Mouse (Mus musculus) embryonic facial prominence, embryonic 15.5 days (tissue): ENCODE measurements around the gene Blvra. TPM values are rescaled to one million over a fixed set of nuclear protein-coding genes. Genes with fewer than 3 reads are reported as not detected.
"Not testable (repeated sequence)": the region's sequence is repeated elsewhere in the genome, so short reads cannot be mapped to it uniquely, and the experiment has no call there.

Experiments used
- ATAC-seq: fragments of 200-750 bp; cut with Nextera tagmentation; 2 replicates; pipeline ENCODE4 v1.8.0; 2017; ENCODE audit warnings: low read depth, moderate TSS enrichment; ENCODE audit not compliant: insufficient number of reproducible peaks, low FRiP score, low TSS enrichment
- H3K27ac ChIP-seq: fragments of 300-500 bp; sonication (generic); replicated peaks from 2 replicates; pipeline ENCODE4 v1.5.1; 2015; ENCODE audit warnings: mild to moderate bottlenecking, inconsistent platforms
- H3K27me3 ChIP-seq: fragments of 300-500 bp; sonication (generic); 2 replicates; pipeline ENCODE4 v1.6.1; 2015; ENCODE audit warnings: inconsistent platforms
- H3K36me3 ChIP-seq: fragments of 300-500 bp; sonication (generic); 2 replicates; pipeline ENCODE4 v1.6.1; 2015; ENCODE audit warnings: mild to moderate bottlenecking, inconsistent platforms
- H3K4me1 ChIP-seq: fragments of 300-500 bp; sonication (generic); 2 replicates; pipeline ENCODE4 v1.6.1; 2015; ENCODE audit warnings: inconsistent platforms
- H3K4me2 ChIP-seq: fragments of 300-500 bp; sonication (generic); replicated peaks from 2 replicates; pipeline ENCODE4 v1.6.1; 2015; ENCODE audit warnings: mild to moderate bottlenecking, inconsistent platforms
- H3K4me3 ChIP-seq: fragments of 300-500 bp; sonication (generic); replicated peaks from 2 replicates; pipeline ENCODE4 v1.5.1; 2015; ENCODE audit warnings: mild to moderate bottlenecking, inconsistent platforms
- H3K9ac ChIP-seq: fragments of 300-500 bp; sonication (generic); 2 replicates; pipeline ENCODE4 v1.6.1; 2015; ENCODE audit warnings: inconsistent platforms
- H3K9me3 ChIP-seq: fragments of 300-500 bp; sonication (generic); replicated peaks from 2 replicates; pipeline ENCODE4 v1.6.1; 2016; ENCODE audit warnings: inconsistent platforms
- WGBS: fragments of 180-500 bp; shearing (Covaris S2); methylation state at CpG from one replicate; pipeline ENCODE4 v1.1.7; 2015; 5-methylcytosine and 5-hydroxymethylcytosine counted together
- polyA plus RNA-seq: library from polyadenylated mRNA; unstranded; fragments of >200 nt; fragmentation: Nextera tagmentation; extraction: Ambion mirVana; gene quantifications from 2 replicates; pipeline ENCODE4 v1.2.1, GENCODE M21; 2015

The Blvra gene
- 54.7 and 55.4 TPM in 2 replicates for polyA plus RNA-seq

DNA sequence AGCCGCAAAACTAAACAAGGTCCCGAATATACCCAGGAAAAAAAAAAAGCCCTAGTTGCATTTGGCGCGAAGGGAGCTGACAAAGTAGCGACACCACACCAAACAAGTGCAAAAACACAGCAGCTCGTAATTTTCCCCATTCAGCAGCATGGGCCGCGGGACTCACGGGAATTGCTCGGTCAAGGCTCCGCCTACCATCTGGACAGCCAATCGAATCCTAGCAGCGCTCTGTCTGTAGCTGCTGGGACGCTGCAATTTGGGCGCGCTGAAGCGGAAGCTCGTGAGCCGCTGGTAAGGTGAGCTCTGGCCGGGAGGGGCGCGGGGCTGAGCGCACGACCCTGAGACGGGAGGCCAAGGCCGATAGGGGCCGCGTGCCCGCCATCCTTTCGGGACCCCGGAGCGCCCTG lies at the start of gene Blvra:
TSS of gene Blvra (plus strand) at position 231 of the 407 bp plus-strand sequence.
- Histone ChIP-seq H3K4me3 (peak within 1 kb of the TSS; percentile 80), H3K9ac (peak within 1 kb of the TSS; percentile 59), H3K27ac (peak within 1 kb of the TSS; percentile 71), H3K9me3 (no peaks in the 10 kb centered on the region), H3K4me2 (peak within 1 kb of the TSS; percentile 60), H3K27me3 (no peaks in the 10 kb centered on the region), H3K4me1 (peaks cover 13% of the 10 kb centered on the region), H3K36me3 (peaks cover 15% of the 10 kb centered on the region)
- ATAC-seq, result peak; percentile 98
- WGBS, result under 1% methylated on average over 32 of the region's 32 CpGs

DNA sequence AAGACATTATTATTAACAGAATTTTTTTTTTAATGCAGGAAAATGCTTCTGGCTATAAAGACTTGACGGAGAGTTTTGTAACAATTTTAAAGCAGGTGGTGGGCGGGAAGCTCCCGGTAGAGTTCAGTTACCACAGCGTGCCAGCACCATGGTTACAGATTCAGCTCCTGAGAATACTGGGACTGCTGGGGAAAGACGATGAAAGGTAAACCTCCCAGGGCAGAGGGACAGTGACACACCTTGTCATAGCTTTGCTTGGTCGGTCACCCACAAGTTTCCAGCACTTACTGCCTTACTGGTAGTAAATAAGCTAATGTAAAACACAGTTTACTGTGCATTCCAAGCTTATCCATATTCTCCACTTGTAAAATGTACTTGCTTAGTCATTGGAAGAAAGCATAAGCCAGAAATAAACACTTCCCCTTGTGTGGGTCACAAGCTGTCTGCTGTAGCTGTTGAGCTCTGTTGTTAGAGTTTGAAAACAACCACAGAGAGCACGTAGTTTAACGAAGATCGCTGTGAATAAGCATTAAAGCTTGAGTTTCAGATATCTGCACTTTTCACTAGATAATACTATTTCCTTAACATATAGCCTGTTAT lies 35.4 kb upstream of the Blvra start:
- no peak for ATAC-seq
- peaks cover 49% of the 10 kb centered on the region for H3K36me3 ChIP-seq
- H3K9me3 ChIP-seq, result no peaks in the 10 kb centered on the region
- WGBS, result 92% methylated on average over 9 of the region's 9 CpGs
- no peaks in the 10 kb centered on the region for H3K4me1 ChIP-seq
- no peak overlapping the region for H3K27ac ChIP-seq
- no peak overlapping the region for H3K9ac ChIP-seq
- H3K4me3 ChIP-seq, result no peak overlapping the region
- no peak overlapping the region for H3K4me2 ChIP-seq
- no peaks in the 10 kb centered on the region for H3K27me3 ChIP-seq

DNA sequence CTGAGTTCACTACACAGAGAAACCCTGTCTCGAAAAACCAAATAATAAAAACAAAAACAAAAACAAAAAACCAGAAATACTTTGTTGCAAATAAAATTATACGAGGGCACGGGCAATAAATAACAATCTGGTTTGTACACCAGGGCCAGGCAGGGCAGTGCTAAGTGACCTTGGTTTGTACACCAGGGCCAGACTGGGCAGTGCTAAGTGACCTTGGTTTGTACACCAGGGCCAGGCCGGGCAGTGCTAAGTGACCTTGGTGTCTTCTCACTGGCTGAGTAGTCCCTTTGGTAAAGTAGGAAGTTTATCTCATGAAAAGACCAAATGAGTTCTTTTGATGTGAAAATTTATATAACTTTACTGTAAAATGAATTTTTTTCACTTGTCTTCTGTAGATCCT lies 33.2 kb upstream of the Blvra start:
- no peak overlapping the region for H3K27ac ChIP-seq
- no peak overlapping the region for H3K4me3 ChIP-seq
- H3K9me3 ChIP-seq, result no peaks in the 10 kb centered on the region
- no peak overlapping the region for H3K9ac ChIP-seq
- H3K27me3 ChIP-seq, result no peaks in the 10 kb centered on the region
- 94% methylated on average over 4 of the region's 4 CpGs for WGBS
- H3K36me3 ChIP-seq, result peaks cover 46% of the 10 kb centered on the region
- no peaks in the 10 kb centered on the region for H3K4me1 ChIP-seq
- no peak for ATAC-seq
- no peak overlapping the region for H3K4me2 ChIP-seq

DNA sequence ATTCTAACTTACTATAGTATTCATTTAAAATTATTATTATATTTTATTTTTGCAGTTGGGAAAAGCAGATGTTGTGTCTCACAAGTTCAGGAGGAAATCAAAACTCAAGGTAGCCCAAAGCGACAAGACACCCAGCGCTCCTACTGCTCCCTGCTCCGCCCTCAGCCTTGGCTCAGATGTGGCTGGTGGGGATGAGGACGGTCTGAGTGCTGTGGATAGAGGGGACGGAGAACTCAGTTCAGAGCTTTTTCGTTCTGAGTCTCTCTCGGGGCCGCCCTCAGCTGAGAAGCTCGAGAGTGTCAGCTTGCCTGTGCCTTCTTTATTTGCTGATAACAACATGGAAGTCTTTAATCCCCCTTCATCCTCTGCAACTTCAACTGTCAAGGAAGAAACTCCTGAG lies 9.0 kb upstream of the Blvra start:
- H3K36me3 ChIP-seq, result peaks cover 48% of the 10 kb centered on the region

DNA sequence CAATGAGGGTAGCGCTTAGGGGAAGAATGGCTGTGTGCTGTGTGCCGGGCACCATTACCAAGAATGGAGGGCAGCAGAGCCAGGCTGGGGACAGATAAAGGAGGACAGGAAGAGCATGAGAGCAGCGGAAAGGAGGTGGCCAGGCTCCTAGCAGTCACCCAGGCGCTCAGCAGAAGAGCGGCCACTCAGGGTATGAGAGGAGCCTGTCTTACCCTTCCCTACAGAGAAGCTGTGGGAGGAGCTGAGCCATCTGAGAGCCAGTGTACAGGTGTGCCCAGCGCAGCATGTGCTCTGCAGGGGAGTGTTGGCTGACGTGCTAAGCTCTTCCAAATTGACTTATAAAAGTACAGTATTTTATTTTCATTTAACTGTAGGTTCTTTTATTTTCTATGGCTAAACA lies 1.7 kb upstream of the Blvra start:
- no peaks in the 10 kb centered on the region for H3K9me3 ChIP-seq
- H3K9ac ChIP-seq, result no peak overlapping the region
- ATAC-seq, result no peak
- WGBS, result 74% methylated on average over 7 of the region's 7 CpGs
- H3K36me3 ChIP-seq, result peaks cover 15% of the 10 kb centered on the region
- no peak overlapping the region for H3K4me3 ChIP-seq
- H3K4me1 ChIP-seq, result peaks cover 13% of the 10 kb centered on the region
- no peak overlapping the region for H3K27ac ChIP-seq
- H3K27me3 ChIP-seq, result no peaks in the 10 kb centered on the region
- no peak overlapping the region for H3K4me2 ChIP-seq

More for the DNA sequence above, 9.0 kb upstream of the Blvra start:
- H3K9ac ChIP-seq, result no peak overlapping the region
- H3K27me3 ChIP-seq, result no peaks in the 10 kb centered on the region
- H3K4me3 ChIP-seq, result no peak overlapping the region
- WGBS, result 93% methylated on average over 9 of the region's 9 CpGs
- no peak overlapping the region for H3K4me2 ChIP-seq
- H3K9me3 ChIP-seq, result no peaks in the 10 kb centered on the region
- no peak overlapping the region for H3K27ac ChIP-seq
- no peak for ATAC-seq
- no peaks in the 10 kb centered on the region for H3K4me1 ChIP-seq

DNA sequence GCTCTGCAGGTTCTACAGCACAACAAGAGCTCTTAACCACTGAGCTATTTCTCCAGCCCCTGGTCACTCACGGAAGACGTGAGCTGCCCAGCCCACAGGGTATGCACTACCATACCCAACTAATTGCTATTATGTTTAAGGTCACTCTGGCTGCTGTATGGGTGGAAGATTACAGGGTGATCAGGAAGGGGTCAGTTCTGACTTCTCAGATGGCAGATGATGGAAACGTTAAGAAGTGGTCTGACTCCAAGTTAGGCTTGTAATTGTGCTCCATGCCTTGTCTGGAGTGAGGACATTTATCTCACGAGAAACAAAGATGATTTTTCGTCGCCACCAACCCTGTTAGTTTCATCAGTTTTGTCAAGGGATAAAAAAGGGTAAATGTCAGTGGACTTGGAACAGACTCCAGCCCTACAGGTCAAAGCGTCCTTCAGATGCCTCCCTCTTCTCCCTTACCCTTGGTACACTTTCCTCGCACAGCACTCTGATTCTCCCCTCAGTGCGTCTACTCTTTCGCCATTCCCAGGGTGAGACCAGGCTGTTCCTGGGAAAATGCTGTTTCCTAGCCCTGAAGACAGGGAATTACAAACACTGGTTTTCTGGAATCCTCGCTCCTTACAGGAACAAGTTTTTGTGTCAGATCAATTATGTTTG lies 557 bp upstream of the Blvra start:
- Histone ChIP-seq H3K27ac (peak overlapping the region; percentile 69; the same call in 1 of the 2 replicates), H3K9ac (peak overlapping the region; percentile 59), H3K9me3 (no peaks in the 10 kb centered on the region), H3K4me2 (peak overlapping the region; percentile 60), H3K4me3 (peak overlapping the region; percentile 80), H3K27me3 (no peaks in the 10 kb centered on the region), H3K4me1 (peaks cover 13% of the 10 kb centered on the region), H3K36me3 (peaks cover 15% of the 10 kb centered on the region)
- 11% methylated on average over 11 of the region's 11 CpGs for WGBS
- no peak for ATAC-seq

DNA sequence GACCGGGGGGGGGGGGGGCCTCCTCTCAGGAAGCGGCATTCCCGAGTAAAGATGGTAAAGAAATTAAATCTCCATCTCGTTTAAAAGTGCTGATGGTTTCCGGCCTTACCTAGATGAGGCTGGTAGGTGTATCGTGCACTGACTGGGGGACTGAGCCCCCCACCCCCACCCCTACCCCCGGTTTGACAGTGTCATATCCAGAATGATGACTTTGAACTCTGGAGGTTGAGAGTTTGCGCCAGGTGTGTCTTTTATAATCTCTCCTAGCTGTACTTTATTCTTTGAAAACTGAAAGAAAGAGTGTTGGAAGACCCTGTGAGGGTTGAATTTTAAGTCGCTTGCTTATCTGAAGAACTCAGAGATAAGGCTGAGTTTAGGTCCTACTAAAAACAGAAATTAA lies 414 bp downstream of the Blvra start:
- Histone ChIP-seq H3K9ac (peak overlapping the region; percentile 59), H3K9me3 (no peaks in the 10 kb centered on the region), H3K4me3 (peak overlapping the region; percentile 80), H3K4me1 (peaks cover 13% of the 10 kb centered on the region), H3K4me2 (peak overlapping the region; percentile 60), H3K27me3 (no peaks in the 10 kb centered on the region), H3K27ac (peak overlapping the region; percentile 71), H3K36me3 (peaks cover 12% of the 10 kb centered on the region)
- ATAC-seq, result peak; percentile 13; the same call in 1 of the 2 replicates
- 11% methylated on average over 9 of the region's 9 CpGs for WGBS

DNA sequence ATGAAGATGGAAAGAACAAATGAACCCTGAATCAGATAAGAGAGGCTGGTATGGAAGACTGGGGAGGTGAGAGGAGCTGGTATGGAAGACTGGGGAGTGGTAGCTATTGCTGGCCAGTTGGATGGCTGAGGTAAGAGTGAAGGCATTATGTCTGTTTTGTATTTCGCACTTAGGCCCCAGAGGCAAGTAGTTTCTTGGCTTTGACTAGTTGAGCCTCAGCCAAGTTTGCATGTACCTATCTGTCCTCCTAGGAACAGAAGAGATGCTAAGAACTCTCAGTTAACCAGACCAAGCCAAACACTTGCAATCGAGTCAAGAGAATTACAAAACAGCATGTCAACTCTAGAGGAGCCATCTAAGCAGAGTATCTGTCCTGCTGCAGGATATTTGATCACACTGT lies 3.7 kb downstream of the Blvra start:
- Histone ChIP-seq H3K4me1 (peaks cover 13% of the 10 kb centered on the region), H3K36me3 (no peaks in the 10 kb centered on the region), H3K4me2 (no peak overlapping the region), H3K4me3 (no peak overlapping the region), H3K9ac (no peak overlapping the region), H3K9me3 (no peaks in the 10 kb centered on the region), H3K27ac (no peak overlapping the region), H3K27me3 (no peaks in the 10 kb centered on the region)
- 95% methylated on average over 2 of the region's 2 CpGs for WGBS
- ATAC-seq, result no peak

DNA sequence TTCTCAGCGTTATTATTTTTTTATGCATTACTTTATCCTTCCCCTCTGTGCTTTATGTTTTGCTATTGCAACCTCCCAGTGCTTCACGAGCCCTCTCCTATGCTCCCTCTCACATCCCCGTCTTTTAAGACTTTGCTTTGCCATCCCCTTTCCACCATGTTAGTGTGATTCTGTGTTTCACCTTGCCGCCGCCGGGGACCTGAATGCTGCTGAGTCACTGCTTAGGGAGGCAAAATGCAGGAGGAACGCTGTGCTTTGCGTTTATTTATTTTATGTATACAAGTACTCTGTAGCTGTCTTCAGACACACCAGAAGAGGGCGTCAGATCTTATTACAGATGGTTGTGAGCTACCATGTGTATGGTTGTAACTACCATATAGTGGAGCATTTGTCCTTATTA lies 7.1 kb downstream of the Blvra start:
- Histone ChIP-seq H3K4me3 (no peak overlapping the region), H3K4me1 (no peaks in the 10 kb centered on the region), H3K9ac (no peak overlapping the region), H3K36me3 (no peaks in the 10 kb centered on the region), H3K9me3 (no peaks in the 10 kb centered on the region), H3K27me3 (no peaks in the 10 kb centered on the region), H3K27ac (no peak overlapping the region), H3K4me2 (no peak overlapping the region)
- no peak for ATAC-seq
- WGBS, result 73% methylated on average over 9 of the region's 9 CpGs

DNA sequence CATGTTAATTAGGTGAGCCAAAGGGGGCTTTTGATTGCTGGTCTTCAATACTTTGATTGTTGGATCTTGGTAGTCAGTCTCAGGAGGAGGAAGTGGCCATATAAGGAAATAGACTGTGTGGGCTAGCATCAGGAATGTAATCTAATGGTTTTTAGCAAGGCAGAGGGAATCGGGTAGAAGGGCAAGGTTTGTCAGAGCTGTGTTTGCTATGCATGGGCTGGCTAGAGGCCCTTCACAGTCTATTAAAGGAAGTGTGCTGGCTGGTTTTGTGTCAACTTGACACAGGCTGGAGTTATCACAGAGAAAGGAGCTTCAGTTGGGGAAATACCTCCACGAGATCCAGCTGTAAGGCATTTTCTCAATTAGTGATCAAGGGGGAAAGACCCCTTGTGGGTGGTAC lies 8.6 kb downstream of the Blvra start:
- not testable (repeated sequence) for ATAC-seq, H3K36me3 ChIP-seq, H3K27ac ChIP-seq, H3K9me3 ChIP-seq, H3K9ac ChIP-seq, H3K4me3 ChIP-seq, H3K27me3 ChIP-seq, H3K4me2 ChIP-seq, H3K4me1 ChIP-seq
- WGBS, result 58% methylated on average over 2 of the region's 2 CpGs

DNA sequence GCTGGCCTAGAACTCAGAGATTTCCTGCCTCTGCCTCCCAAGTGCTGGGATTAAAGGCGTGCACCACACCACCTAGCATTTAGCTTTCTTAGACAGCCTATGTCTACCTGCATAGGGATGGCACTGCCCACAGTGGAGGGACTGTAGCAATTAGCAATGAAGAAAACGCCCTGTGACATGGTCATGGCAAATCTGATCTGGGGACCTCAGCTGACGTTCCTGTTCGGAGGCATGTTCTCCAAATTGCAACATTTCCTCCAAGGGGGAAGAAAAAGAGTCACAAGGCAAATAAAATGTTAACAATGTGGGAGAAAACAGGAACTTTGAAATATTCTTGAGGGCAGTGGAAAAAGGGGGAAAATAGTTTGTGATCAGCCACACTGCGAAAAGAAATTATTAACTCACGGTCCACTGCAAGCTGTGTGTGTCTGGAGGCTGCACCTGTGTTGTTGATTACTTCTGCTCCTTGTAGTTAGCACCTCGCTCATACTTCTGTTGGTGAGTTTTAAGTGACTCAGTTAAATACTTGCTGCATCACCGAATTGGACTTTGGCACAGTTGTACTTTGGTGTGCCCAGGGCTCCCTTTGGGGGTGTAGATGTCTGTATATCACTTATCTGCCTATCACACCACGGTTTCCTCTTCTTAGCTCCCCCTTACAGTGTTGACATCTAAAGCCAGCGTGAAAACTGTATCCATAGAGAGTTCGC lies 9.6 kb downstream of the Blvra start:
- H3K4me3 ChIP-seq, result no peak overlapping the region
- ATAC-seq, result no peak
- no peak overlapping the region for H3K27ac ChIP-seq
- H3K4me1 ChIP-seq, result no peaks in the 10 kb centered on the region
- H3K4me2 ChIP-seq, result no peak overlapping the region
- 89% methylated on average over 11 of the region's 11 CpGs for WGBS
- no peaks in the 10 kb centered on the region for H3K9me3 ChIP-seq
- no peaks in the 10 kb centered on the region for H3K36me3 ChIP-seq
- no peaks in the 10 kb centered on the region for H3K27me3 ChIP-seq
- H3K9ac ChIP-seq, result no peak overlapping the region
